Mouse (Mus musculus) forebrain, embryonic 16.5 days (tissue): ENCODE data around the gene Plcz1. TPM values are rescaled to one million over a fixed set of nuclear protein-coding genes. Genes with fewer than 3 reads are reported as not detected.

ENCODE experiments used
- ATAC-seq: fragments of 200-750 bp; cut with Nextera tagmentation; 2 replicates; pipeline ENCODE4 v1.8.0; 2017; ENCODE audit warnings: mild to moderate bottlenecking, moderate library complexity
- H3K27ac ChIP-seq: fragments of 300-500 bp; sonication (generic); 2 replicates; pipeline ENCODE4 v1.5.1; 2014; ENCODE audit warnings: low read length, control low read depth
- H3K27me3 ChIP-seq: fragments of 300-500 bp; sonication (generic); replicated peaks from 2 replicates; pipeline ENCODE4 v1.6.1; 2014; ENCODE audit warnings: low read length; ENCODE audit not compliant: control insufficient read depth, insufficient read depth
- H3K36me3 ChIP-seq: fragments of 300-500 bp; sonication (generic); 2 replicates; pipeline ENCODE4 v1.6.1; 2014; ENCODE audit not compliant: control insufficient read depth, insufficient read depth
- H3K4me1 ChIP-seq: fragments of 300-500 bp; sonication (generic); replicated peaks from 2 replicates; pipeline ENCODE4 v1.6.1; 2014; ENCODE audit warnings: low read length; ENCODE audit not compliant: control insufficient read depth, insufficient read depth
- H3K4me2 ChIP-seq: fragments of 300-500 bp; sonication (generic); 2 replicates; pipeline ENCODE4 v1.6.1; 2014; ENCODE audit warnings: mild to moderate bottlenecking, low read length, control low read depth
- H3K4me3 ChIP-seq: fragments of 300-500 bp; sonication (generic); replicated peaks from 2 replicates; pipeline ENCODE4 v1.5.1; 2014; ENCODE audit warnings: mild to moderate bottlenecking, low read length, control low read depth
- H3K9ac ChIP-seq: fragments of 300-500 bp; sonication (generic); replicated peaks from 2 replicates; pipeline ENCODE4 v1.6.1; 2014; ENCODE audit warnings: low read depth, low read length, control low read depth
- H3K9me3 ChIP-seq: fragments of 300-500 bp; sonication (generic); 2 replicates; pipeline ENCODE4 v1.6.1; 2016; ENCODE audit warnings: low read length; ENCODE audit not compliant: control insufficient read depth
- WGBS: fragments of 180-500 bp; shearing (Covaris S2); extraction: QIAGEN DNeasy Blood & Tissue Kit; methylation state at CpG from one replicate; pipeline ENCODE4 v1.1.7; 2014; 5-methylcytosine and 5-hydroxymethylcytosine counted together
- polyA plus RNA-seq: library from polyadenylated mRNA; unstranded; fragments of >200 nt; fragmentation: Nextera tagmentation; extraction: Ambion mirVana; gene quantifications from 2 replicates; pipeline ENCODE4 v1.2.1, GENCODE M21; 2015

The Plcz1 gene
- 0.39 and 0.67 TPM in 2 replicates for polyA plus RNA-seq

DNA sequence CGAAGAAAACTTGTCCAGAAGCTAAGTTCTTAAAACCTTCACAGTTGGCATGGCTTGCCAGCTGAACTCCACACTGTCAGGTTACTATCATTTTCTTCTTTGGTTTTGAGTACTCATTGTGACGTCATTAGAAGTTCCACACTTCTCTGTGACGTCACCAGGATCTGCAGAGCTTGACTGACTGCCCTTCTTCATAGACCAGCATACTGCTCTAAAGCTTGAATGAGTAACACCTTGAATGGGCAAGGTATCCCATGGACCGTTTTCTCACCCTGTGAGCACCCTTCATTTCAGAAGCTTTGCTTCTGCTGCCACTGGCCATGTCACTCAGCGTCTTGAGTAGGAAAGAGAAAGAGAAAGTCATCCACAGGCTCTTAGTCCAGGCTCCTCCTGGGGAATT, at the start of gene Plcz1:
TSS of gene Plcz1 (minus strand) at position 101 of the 400 bp plus-strand sequence.
- ATAC-seq, result no peak
- Histone ChIP-seq H3K4me3 (no peak within 1 kb of the TSS), H3K27me3 (no peaks in the 10 kb centered on the region), H3K9me3 (no peaks in the 10 kb centered on the region), H3K4me1 (no peaks in the 10 kb centered on the region), H3K27ac (no peak within 1 kb of the TSS), H3K9ac (no peak within 1 kb of the TSS), H3K4me2 (no peak within 1 kb of the TSS), H3K36me3 (no peaks in the 10 kb centered on the region)
- 89% methylated on average over 5 of the region's 5 CpGs for WGBS

DNA sequence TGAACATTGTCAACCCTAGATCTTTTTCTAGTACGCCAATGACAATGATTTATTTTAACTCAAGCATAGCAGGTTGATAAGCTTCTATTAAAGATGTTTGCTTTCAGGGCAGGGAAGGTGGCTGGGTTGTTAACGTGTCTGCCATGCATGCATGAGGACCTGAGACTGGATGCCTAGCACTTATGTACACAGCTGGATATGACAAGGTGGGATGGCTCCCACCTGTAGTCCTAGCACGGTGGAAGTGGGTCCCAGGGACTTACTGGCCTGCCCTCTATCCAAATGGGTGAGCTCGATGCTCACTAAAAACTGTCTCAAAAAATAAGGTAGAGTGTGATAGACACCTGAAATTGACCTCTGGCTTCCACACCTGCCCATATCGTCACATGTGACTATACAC, 48.6 kb upstream of the Plcz1 start:
- ATAC-seq, result no peak
- no peaks in the 10 kb centered on the region for H3K27me3 ChIP-seq
- no peaks in the 10 kb centered on the region for H3K36me3 ChIP-seq
- H3K4me3 ChIP-seq, result no peak overlapping the region
- no peak overlapping the region for H3K9ac ChIP-seq
- H3K4me1 ChIP-seq, result no peaks in the 10 kb centered on the region
- no peak overlapping the region for H3K4me2 ChIP-seq
- WGBS, result 92% methylated on average over 5 of the region's 5 CpGs
- no peak overlapping the region for H3K27ac ChIP-seq
- no peaks in the 10 kb centered on the region for H3K9me3 ChIP-seq

DNA sequence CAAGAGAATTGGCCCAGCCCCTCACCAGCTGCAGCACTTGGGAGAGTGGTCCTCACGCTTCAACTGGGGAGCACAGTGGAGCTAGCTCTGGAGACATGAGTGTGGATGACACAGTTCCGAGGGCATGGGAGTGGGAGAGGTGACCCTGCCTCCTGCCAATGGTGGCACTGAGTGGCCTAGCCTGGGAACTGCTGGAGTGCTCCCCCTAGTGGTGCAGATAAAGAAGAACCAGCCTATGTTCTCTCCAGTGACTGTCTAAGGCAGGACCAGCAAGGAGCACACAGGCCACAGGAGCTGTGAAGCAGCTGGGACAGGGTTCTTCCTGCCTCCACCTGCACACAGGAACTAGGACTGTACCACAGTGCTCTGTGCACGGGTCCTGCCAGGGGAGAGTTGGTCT, 40.5 kb upstream of the Plcz1 start:
- H3K4me3 ChIP-seq, result no peak overlapping the region
- no peak overlapping the region for H3K9ac ChIP-seq
- H3K9me3 ChIP-seq, result no peaks in the 10 kb centered on the region
- ATAC-seq, result no peak
- no peaks in the 10 kb centered on the region for H3K36me3 ChIP-seq
- no peak overlapping the region for H3K27ac ChIP-seq
- 76% methylated on average over 3 of the region's 3 CpGs for WGBS
- no peaks in the 10 kb centered on the region for H3K4me1 ChIP-seq
- no peak overlapping the region for H3K4me2 ChIP-seq
- no peaks in the 10 kb centered on the region for H3K27me3 ChIP-seq

DNA sequence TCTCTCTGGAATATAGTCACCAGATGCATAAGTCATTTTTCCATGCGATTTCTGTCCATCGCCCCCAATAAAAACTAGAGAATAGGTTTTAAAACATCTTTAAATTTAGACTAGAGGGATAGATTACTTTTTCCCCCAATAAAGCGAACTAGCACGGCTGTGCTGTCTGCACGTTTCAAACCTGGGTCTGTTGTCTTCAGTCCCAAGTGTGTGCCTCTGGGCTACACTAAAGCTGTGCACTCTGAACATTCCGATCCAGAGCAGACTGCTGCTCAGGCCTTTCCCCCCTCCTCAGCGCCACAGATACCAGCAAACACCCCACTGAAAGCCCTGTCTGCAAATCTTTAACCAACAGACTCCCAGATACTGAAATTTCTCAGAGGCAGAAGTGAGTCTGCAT, 39.7 kb upstream of the Plcz1 start:
- Histone ChIP-seq H3K9me3 (no peaks in the 10 kb centered on the region), H3K4me1 (no peaks in the 10 kb centered on the region), H3K9ac (no peak overlapping the region), H3K4me3 (no peak overlapping the region), H3K36me3 (no peaks in the 10 kb centered on the region), H3K4me2 (no peak overlapping the region), H3K27me3 (no peaks in the 10 kb centered on the region), H3K27ac (no peak overlapping the region)
- WGBS, result 91% methylated on average over 7 of the region's 7 CpGs
- no peak for ATAC-seq

GRCm38 (mm10) chr6:140069177-140069576, 27.9 kb upstream of the Plcz1 start:
- no peak overlapping the region for H3K9ac ChIP-seq
- H3K4me1 ChIP-seq, result no peaks in the 10 kb centered on the region
- no peak overlapping the region for H3K4me3 ChIP-seq
- no peak for ATAC-seq
- H3K27ac ChIP-seq, result no peak overlapping the region
- H3K9me3 ChIP-seq, result no peaks in the 10 kb centered on the region
- no peaks in the 10 kb centered on the region for H3K27me3 ChIP-seq
- 82% methylated on average over 8 of the region's 8 CpGs for WGBS
- no peak overlapping the region for H3K4me2 ChIP-seq
- H3K36me3 ChIP-seq, result no peaks in the 10 kb centered on the region

DNA sequence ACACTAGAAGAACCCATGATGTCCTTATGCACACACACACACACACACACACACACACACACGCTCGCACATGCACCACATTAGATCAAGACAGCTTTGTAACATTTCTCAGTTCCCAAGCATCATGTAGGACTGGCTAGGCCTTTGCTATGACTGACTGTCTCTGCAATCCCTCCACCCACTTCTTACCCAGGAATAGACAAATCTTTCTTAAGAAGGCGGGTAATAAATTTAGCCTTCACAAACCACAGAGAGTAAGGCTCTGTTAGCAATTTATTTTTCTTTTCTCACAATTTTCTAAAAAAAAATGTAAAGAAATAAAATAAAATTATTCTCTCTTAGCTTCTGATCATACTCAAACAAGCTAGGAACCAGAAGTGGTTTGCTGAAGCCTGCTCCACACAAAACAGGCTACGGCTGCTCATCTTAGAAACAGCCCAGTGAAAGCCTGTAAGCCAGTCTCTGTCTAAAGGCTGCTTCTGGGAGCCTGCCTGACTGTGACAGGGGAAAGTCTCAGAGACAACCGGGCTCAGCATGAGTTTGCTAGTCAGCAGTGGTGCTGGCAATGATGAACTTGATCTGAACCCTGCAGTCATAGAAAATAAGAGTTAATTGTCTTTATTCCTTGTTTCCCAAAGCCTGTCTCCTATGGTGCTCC, 13.1 kb upstream of the Plcz1 start:
- Histone ChIP-seq H3K27me3 (no peaks in the 10 kb centered on the region), H3K4me2 (no peak overlapping the region), H3K27ac (no peak overlapping the region), H3K4me1 (no peaks in the 10 kb centered on the region), H3K36me3 (no peaks in the 10 kb centered on the region), H3K9me3 (no peaks in the 10 kb centered on the region), H3K4me3 (no peak overlapping the region), H3K9ac (no peak overlapping the region)
- WGBS, result 75% methylated on average over 5 of the region's 5 CpGs
- no peak for ATAC-seq

DNA sequence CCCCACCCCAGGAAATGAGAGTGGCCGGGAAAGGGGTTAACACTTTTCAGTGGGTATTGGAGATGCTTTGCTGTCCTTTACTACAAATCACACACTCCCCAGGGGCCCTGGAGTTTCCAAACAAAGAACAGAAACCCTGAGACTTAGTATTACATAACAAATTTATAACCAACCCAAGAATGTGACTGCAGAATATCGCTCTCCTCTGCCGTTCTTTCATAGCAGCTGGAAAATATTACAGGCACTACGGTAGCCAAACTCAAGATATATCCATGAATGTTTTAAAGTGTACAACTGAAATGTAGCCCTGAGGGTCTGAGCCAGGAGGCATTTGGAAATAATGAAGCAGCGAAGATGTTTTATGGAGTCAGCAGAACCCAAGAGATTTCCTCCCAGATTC, 10.2 kb upstream of the Plcz1 start:
- 87% methylated on average over 5 of the region's 5 CpGs for WGBS
- Histone ChIP-seq H3K27me3 (no peaks in the 10 kb centered on the region), H3K4me2 (no peak overlapping the region), H3K4me3 (no peak overlapping the region), H3K4me1 (no peaks in the 10 kb centered on the region), H3K9me3 (no peaks in the 10 kb centered on the region), H3K27ac (no peak overlapping the region), H3K36me3 (no peaks in the 10 kb centered on the region), H3K9ac (no peak overlapping the region)
- ATAC-seq, result no peak

DNA sequence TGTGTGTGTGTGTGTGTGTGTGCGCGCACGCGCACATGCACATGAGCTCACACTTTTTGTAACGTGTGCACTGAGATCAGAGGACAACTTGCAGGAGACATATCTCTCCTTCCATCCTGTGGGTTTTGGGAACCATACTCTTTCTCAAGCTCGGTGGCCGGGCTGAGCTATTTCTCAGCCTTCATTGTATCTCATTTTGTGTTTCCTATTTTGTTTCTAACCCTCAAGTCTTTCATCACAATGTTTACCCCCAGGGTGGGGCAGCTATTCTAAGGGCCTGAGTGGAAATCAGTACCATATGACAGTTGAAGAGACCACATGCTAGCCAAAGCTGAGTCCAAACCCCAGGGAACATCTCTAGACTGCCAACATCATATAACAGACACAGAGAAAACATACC, 305 bp downstream of the Plcz1 start, which contains the start of gene Capza3:
TSS of gene Capza3 (plus strand) at position 301 of the 400 bp plus-strand sequence.
- no peak within 1 kb of the TSS for H3K4me3 ChIP-seq
- no peaks in the 10 kb centered on the region for H3K36me3 ChIP-seq
- no peaks in the 10 kb centered on the region for H3K27me3 ChIP-seq
- no peak within 1 kb of the TSS for H3K9ac ChIP-seq
- H3K4me2 ChIP-seq, result no peak within 1 kb of the TSS
- no peak within 1 kb of the TSS for H3K27ac ChIP-seq
- no peaks in the 10 kb centered on the region for H3K9me3 ChIP-seq
- 96% methylated on average over 7 of the region's 7 CpGs for WGBS
- H3K4me1 ChIP-seq, result no peaks in the 10 kb centered on the region
- no peak for ATAC-seq

- no peak for ATAC-seq
- no peaks in the 10 kb centered on the region for H3K36me3 ChIP-seq
- 86% methylated on average over 7 of the region's 7 CpGs for WGBS
- H3K4me3 ChIP-seq, result no peak overlapping the region
- H3K27ac ChIP-seq, result no peak overlapping the region
- no peaks in the 10 kb centered on the region for H3K9me3 ChIP-seq
- H3K9ac ChIP-seq, result no peak overlapping the region
- no peaks in the 10 kb centered on the region for H3K27me3 ChIP-seq
- no peak overlapping the region for H3K4me2 ChIP-seq
- no peaks in the 10 kb centered on the region for H3K4me1 ChIP-seq
These were observed 16.9 kb downstream of the Plcz1 start for GRCm38 (mm10) chr6:140024404-140024803.

DNA sequence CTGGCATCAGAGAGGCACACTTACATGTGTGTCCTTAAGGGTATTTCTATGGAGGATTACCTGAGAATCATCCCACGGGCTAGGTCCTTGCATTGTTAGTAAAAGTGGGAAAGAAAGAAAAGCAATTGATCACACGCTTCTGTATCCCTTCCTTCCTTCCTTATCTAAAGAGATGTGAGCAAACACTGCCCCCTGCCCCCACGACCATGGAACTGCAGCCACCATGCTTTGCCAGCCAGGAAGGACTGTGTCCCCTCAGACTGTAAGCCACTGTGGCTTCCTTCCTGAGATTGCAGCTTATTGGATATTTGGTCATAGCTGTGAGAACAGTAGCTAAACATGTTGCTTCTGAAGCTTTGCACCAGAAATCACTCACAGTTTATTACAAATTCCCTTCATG, 36.1 kb downstream of the Plcz1 start:
- WGBS, result 73% methylated on average over 3 of the region's 3 CpGs
- no peaks in the 10 kb centered on the region for H3K36me3 ChIP-seq
- no peak overlapping the region for H3K4me3 ChIP-seq
- H3K27me3 ChIP-seq, result no peaks in the 10 kb centered on the region
- peaks cover 3% of the 10 kb centered on the region; the same call in 1 of the 2 replicates for H3K9me3 ChIP-seq
- 0 out of 2 replicates have a peak overlapping the region, but pooled peaks have one; percentile 47 for H3K27ac ChIP-seq
- ATAC-seq, result no peak
- no peak overlapping the region for H3K4me2 ChIP-seq
- H3K4me1 ChIP-seq, result no peaks in the 10 kb centered on the region
- H3K9ac ChIP-seq, result no peak overlapping the region
